Mouse (Mus musculus): ENCODE measurements around the gene Abtb1. TPM values are rescaled to one million over a fixed set of nuclear protein-coding genes. Genes with fewer than 3 reads are reported as not detected.

Abtb1 gene
- total RNA-seq (2021): 40.6 and 43.0 TPM in 2 replicates
- long read RNA-seq, transcript Abtb1-201 (12 exons, 1,845 nt): major isoform, 48 of 67 reads
- long read RNA-seq, partial matches to known transcripts: 9 of 67 reads
- long read RNA-seq, other reads (novel, unspliced or antisense): 10 of 67 reads

DNA sequence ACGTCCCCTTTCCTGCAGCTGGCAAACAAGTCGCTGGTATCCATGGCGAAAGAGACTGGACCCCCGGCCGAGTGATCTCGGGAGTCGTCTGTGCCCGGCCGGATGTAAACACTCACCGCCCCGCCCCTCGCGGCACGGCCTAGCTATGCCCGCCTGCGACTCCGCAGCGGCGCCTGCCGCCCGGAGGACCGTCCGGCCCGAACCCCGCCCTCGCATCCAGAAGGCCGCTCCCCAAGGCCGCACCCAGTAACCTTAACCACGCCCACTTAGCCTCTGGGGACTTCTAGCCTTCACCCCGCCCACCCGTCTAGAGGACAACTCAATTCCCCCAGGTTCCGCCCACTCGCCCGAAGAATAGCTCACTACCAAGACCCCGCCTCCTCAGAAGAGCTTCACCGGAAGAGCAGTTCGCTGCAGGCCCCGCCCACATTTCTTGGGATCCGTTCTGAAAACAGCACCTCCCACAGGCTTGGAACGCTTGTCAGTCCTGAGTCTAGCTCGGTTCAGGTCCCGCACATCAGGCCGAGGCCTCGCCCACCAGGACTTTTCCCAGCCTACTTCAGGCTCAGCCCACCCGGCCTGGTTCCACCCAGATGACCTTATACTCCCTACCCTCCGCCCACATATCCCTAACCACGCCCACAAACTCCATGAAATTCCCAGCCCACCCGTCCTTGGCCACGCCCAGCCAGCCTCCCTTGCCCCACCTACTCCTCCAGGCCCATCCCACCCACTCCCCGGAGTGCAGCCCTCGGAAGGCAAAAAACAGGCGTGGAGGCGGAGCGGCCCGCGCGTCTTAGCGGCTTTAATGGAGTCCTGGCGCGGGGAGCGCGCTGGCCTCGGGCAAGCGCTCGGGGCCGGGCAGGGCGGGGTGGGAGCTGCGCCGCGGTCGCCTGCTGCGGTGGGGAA lies at the start of gene Abtb1:
Abtb1 (minus strand) TSS at position 204 of the 909 bp plus-strand sequence.
- peak; percentile 98 for DNase-seq

- no peak for DNase-seq
Observed at GRCm38 (mm10) chr6:88890832-88891231, 49.0 kb upstream of the Abtb1 start.

DNA sequence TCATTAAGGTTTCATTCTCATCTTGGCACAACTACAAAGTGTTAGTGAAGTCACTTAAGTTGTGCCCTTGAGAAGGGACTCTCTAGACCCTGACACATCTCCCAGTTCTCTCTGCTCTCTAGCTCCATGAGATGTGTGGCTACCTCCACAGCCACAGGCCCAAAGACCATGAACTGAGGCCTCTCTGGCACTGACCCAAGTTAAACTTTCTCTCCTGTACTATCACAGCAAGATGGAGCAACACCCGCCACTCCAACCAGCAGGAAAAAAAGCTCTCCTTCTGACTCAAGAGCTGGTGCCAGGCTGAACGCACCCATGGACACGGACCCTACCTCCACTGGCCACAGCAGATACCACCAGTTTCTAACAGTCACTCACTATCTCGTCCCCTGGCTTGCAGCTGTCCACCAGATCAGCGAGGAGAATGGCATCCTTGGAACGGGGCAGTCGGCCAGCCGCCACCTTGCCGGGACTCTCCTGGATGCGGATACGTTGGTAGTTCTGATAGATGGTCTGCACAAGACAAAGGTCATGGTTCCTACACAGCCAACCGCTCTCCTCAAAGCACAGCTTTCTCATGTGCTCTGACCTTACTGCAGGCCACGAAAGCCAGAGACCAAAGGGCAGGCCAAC lies 47.7 kb upstream of the Abtb1 start:
- DNase-seq: no peak

GRCm38 (mm10) chr6:88886417-88886967 lies 44.7 kb upstream of the Abtb1 start:
- no peak for DNase-seq

DNA sequence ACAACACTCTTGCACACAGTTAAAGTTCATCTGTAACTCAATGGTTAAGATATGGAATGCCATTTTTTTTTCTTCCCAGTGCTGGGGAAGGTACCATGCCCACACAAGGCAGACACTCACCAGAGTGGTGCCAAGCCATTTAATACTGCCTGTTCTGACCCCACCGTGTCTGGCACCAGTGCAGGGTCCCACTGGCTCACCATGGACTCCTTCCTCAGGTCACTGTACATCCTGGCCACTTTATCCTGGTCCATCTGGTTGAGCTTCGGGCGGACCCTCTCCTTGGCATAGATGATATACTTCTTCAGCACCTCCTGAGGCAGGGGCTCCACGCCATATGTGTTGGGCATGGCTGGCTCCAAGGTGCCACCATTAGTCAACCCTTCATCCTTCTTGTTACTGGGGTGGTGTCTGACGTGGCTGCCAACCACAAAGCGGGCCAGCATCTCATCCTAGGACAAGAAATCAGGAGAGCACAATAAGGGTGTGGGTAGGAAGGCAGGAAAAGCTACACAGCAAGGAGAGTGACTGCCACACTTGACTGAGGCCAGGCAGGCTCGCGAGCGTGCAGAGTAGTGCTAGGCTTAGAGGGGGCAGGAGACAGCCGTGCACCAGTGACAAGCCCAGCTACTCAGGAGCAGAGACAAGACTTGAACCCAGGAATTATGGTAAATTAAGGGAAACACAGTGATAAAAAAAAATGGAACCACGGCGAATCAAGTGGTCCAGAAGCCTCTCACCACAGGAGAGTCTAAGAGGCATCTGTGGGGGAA lies 44.0 kb upstream of the Abtb1 start:
- no peak for DNase-seq

DNA sequence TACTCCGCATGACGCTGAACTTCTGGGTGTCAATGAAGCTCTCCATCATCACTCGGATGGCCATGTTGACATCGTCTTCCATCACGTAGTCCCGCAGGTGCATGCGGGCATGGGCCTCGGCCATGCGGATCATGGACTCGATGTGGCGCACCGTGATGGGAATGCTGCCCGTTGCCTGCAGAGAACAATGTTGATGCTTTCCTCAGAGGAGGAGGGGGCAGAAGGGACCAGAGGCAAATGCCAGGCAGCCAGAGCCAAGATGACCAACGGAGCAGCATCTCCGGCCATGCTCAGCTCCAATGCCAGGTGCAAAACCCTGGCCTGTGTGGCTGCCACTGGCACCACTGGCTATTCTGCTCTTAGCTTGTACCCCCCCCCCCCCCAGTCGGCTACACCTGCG lies 42.9 kb upstream of the Abtb1 start:
- DNase-seq: no peak

DNA sequence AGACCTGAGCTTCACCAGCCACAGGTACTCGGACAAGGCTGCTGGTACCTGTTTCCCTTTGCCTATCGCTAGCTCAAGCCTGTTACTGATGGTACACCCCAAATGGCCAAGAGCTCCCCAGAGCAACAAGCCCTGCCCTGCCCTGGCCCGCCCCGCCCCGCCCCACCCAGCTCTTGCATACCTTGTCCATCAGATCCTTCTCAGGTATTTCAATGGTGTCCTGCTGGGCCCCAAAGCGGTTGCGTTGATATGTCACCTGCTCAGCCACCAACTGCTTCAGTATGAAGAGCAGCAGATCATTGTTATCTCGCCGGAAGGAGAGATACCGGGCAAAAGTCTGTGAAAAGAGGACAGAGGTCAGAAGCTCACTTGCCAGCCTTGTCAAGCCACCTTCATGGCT lies 42.4 kb upstream of the Abtb1 start:
- no peak for DNase-seq

- DNase-seq: no peak
Observed at GRCm38 (mm10) chr6:88881334-88881733, 39.5 kb upstream of the Abtb1 start.

- DNase-seq: no peak
Observed at GRCm38 (mm10) chr6:88879471-88879870, 37.7 kb upstream of the Abtb1 start.

- peak; percentile 86 for DNase-seq
Observed at GRCm38 (mm10) chr6:88874868-88875508, 33.2 kb upstream of the Abtb1 start, which contains the start of gene Podxl2. TSS of gene Podxl2 (minus strand) at chr6:88875044.

DNA sequence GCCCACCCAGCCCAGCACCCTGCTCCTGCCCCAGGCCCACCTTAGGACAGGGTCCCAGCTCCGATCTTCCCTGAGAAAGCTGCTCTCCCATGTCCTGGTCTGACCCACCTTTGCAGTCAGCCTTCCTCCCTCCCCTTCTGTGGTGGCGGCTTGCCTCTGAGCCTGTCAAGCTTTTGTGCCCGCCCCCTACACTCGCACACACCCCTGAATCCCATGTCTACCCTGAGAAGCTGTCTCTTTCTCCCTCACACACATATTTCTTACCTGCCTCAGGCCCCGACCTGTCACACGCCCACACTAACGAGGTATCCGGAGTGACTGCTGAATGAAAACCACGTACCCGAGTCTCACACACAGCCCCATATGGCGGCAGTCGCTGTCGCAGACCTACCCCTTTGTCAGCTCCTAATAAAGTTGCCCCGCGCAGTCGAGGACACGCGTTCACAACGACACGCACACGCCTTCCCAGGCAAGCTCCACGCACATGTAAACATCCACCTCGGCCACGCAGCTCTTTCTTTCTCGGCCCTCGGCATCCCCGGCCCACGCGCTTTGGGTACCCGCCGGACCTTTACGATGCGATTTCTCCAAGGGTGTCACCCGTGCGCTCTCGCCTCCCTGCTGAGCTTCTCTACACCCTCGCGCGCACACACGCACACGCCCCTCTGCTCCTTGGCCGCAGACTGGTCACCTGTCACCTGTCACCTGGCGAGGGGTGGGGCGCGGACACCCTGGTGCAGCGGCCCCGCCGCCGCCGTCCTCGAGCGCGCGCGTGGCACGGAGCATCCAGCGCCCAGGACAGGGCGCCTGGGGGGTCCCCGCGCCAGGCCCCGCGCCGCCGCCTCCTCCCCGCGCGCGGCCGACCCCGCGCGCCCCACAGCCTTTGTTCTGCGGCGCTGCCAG lies 32.4 kb upstream of the Abtb1 start:
- no peak for DNase-seq

DNA sequence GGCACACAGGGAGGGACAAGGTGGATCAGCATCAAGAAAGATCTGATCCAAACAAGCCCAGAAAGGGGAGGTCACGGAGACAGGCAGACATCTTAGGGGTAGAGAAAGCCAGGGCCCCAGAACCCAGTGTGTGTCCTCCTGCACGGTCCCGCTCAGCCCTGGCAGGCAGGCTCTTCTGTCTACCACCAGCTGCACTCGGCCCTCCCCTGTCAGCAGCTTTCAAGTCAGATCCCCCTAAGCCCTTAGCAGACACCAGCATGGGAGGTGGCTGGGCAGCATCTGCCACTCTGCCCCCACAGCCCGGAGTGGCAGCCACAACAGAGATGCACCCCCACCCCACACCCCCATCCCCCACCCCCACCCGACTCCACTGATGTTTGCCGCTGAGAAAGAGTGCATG lies 31.0 kb upstream of the Abtb1 start:
- DNase-seq: no peak

DNA sequence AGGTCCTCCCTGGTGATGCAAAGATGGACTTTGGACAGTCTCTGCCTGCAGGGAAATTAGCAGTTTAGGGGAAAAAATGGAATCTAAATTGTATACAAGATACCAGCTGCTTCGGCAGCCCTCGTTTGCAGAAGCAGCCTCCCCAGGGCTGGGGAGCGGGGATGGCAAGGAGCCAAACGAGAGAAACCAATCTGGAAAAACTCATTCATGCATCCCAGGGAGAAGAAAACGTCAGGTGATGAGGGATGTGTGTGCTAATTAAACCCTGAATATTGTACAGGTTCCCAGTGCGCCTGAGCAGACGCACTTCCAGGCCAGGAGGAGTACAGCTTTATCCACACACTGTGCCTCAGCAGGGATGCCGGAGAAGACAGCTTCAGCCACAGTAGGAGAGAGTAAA lies 29.8 kb upstream of the Abtb1 start:
- no peak for DNase-seq

DNA sequence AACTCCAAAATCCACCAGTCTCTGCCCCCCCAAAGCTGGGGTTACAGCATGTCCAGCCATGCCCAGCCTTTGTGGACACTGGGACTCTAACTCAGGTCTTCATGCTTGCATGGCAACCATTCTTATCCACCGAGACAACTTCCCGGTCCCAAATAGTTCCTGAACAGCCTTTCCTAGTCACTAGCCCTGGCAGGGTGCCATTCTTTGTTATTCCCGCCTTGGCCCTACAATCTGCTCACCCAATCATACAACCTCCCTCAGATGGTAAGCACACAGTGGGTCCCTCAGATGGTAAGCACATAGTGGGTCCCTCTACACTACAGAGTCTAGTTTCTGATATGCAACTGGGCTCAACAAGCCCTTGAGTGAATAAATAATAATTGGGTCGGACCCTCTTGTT lies 28.8 kb upstream of the Abtb1 start:
- DNase-seq: no peak

- peak; percentile 53 for DNase-seq
Observed at GRCm38 (mm10) chr6:88869459-88869858, 27.7 kb upstream of the Abtb1 start.

GRCm38 (mm10) chr6:88865704-88866103 lies 23.9 kb upstream of the Abtb1 start:
- no peak for DNase-seq

DNA sequence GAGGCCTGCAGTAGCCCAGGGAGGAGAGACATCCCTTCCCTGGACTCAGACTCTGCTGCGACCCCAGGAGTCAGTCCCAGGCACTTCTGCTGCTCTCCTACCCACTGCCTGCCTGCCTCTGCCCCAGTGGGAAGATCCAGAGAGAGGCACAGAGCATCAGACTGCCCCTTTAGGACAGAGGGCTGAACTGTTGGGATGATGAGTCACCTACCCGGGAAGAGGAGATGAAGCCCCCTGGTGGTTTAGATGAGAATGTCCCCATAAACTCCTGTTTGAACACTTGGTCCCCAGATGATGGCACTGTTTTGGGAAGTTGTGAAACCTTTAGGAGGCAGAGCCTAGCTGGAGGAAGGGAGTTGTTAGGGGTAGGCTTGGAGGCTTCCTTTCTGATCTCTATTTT lies 19.1 kb upstream of the Abtb1 start:
- DNase-seq: no peak

GRCm38 (mm10) chr6:88858341-88858740 lies 16.6 kb upstream of the Abtb1 start:
- DNase-seq: no peak

GRCm38 (mm10) chr6:88857830-88858229 lies 16.0 kb upstream of the Abtb1 start:
- no peak for DNase-seq

GRCm38 (mm10) chr6:88857249-88857648 lies 15.5 kb upstream of the Abtb1 start:
- DNase-seq: peak; percentile 42

DNA sequence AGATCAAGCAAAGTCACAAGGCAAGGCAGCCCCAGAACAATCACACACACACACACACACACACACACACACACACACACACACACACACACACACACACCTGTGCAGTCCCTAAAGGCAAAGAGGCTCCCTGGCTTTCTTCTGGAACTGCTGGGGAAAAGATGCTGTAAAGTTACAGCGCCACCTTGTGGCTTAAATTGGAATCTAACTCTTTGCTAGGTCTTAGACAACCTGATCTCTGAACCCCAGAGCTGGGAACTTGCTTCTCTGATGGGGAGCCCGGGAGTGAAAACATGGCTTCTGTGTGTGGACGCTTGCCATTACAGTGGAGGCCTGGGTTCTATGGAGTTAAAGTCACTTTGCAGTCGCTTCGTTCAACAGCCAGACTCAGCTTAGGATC lies 13.9 kb upstream of the Abtb1 start:
- DNase-seq: no peak
